Mouse (Mus musculus) G1E (cell line): Measurements from ENCODE around the gene Uckl1.

Experiments used
- CTCF ChIP-seq: IDR thresholded peaks from 2 replicates; pipeline ENCODE4 v1.5.1; 2012; ENCODE audit warnings: low read depth, low read length, inconsistent platforms, mixed read lengths
- GATA1 ChIP-seq: IDR thresholded peaks from 2 replicates; pipeline ENCODE4 v1.6.1; 2012; ENCODE audit warnings: borderline replicate concordance, low read length, inconsistent platforms, mixed read lengths
- TAL1 ChIP-seq: conservative IDR thresholded peaks from 2 replicates; pipeline ENCODE4 v1.6.1; 2012; ENCODE audit warnings: low read depth, low read length, inconsistent platforms, mixed read lengths

GRCm38 (mm10) chr2:181577126-181577525 lies 7.6 kb downstream of the Uckl1 start:
- TF ChIP-seq GATA1 = no peak
- no peak for TF ChIP-seq TAL1
- TF ChIP-seq CTCF = no peak
